Mouse (Mus musculus) cortical plate, adult 2 months (tissue): ENCODE measurements around the gene Mrps14.

Experiments used
- CTCF ChIP-seq: fragments of 200-500 bp; IDR thresholded peaks from 2 replicates; pipeline ENCODE4 v1.5.1; 2011; ENCODE audit warnings: mild to moderate bottlenecking, control low read depth, low read length; ENCODE audit not compliant: insufficient read depth; ENCODE audit errors: extremely low read depth
- POLR2A ChIP-seq: fragments of 200-500 bp; IDR thresholded peaks from 2 replicates; pipeline ENCODE4 v1.6.1; 2011; ENCODE audit warnings: mild to moderate bottlenecking, low read length, control low read depth; ENCODE audit not compliant: insufficient read depth; ENCODE audit errors: extremely low read depth

DNA sequence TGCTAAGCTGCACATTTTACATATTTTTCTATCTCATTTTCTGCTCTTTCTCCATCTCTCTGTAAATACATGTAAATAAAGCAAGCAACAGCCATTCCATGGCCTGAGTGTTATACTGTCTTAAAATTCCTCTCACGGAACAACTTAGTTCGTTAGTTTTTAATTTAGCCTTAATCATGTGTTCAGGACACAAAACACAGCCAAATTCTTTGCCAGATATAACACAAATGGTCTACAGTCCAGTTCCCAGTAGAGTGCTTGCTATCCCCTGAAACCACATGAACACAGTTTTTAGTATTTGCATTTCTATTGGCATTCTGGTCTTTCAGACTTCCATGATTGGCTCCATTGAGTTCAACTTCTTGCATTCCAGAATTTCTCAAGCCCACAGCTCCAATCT lies 36.8 kb upstream of the Mrps14 start:
- TF ChIP-seq CTCF = no peak
- TF ChIP-seq POLR2A = no peak
